Mouse (Mus musculus): ENCODE data around the gene 4930402K13Rik. TPM values are rescaled to one million over a fixed set of nuclear protein-coding genes. Genes with fewer than 3 reads are reported as not detected.
"Not testable (repeated sequence)": the region's sequence is repeated elsewhere in the genome, so short reads cannot be mapped to it uniquely, and the experiment has no call there.

The 4930402K13Rik gene
- not detected in 2 replicates for polyA plus RNA-seq (2015; fragmentation: Nextera tagmentation; extraction: Ambion mirVana)

GRCm38 (mm10) chrX:9104262-9104661 lies at the start of gene 4930402K13Rik:
Gene 4930402K13Rik (plus strand): TSS chrX:9104562.
- H3K9me3 ChIP-seq (ENCODE audit: control insufficient read depth), result no peaks in the 10 kb centered on the region
- ATAC-seq, result no peak
- no peak within 1 kb of the TSS for H3K4me3 ChIP-seq (ENCODE audit: low read depth, low read length)
- H3K4me1 ChIP-seq (replicated peaks; ENCODE audit: control insufficient read depth, insufficient read depth, low read length), result no peaks in the 10 kb centered on the region
- no peaks in the 10 kb centered on the region for H3K36me3 ChIP-seq (ENCODE audit: control insufficient read depth, insufficient read depth)
- 90% methylated on average over 6 of the region's 6 CpGs for WGBS
- H3K4me2 ChIP-seq (replicated peaks; ENCODE audit: low read depth), result no peak within 1 kb of the TSS
- no peak for TF ChIP-seq CTCF (IDR thresholded peaks at IDR 0.05; ENCODE audit: low read depth)
- no peak within 1 kb of the TSS for H3K27ac ChIP-seq (ENCODE audit: low read depth, low read length)
- no peaks in the 10 kb centered on the region for H3K27me3 ChIP-seq (replicated peaks; ENCODE audit: control insufficient read depth, insufficient read depth, low read length)
- no peak within 1 kb of the TSS for H3K9ac ChIP-seq (ENCODE audit: low read depth, low read length)

GRCm38 (mm10) chrX:9060952-9061351 lies 43.4 kb upstream of the 4930402K13Rik start:
- not testable (repeated sequence) for H3K27me3 ChIP-seq (replicated peaks; ENCODE audit: control insufficient read depth, insufficient read depth, low read length); ATAC-seq; H3K27ac ChIP-seq (ENCODE audit: low read depth, low read length); H3K4me3 ChIP-seq (ENCODE audit: low read depth, low read length); H3K9ac ChIP-seq (ENCODE audit: low read depth, low read length); H3K4me1 ChIP-seq (replicated peaks; ENCODE audit: control insufficient read depth, insufficient read depth, low read length); H3K9me3 ChIP-seq (ENCODE audit: control insufficient read depth); H3K4me2 ChIP-seq (replicated peaks; ENCODE audit: low read depth); H3K36me3 ChIP-seq (ENCODE audit: control insufficient read depth, insufficient read depth)
- WGBS, result 41% methylated on average over 6 of the region's 9 CpGs
- TF ChIP-seq CTCF (IDR thresholded peaks at IDR 0.05; ENCODE audit: low read depth), result peak; percentile 48

GRCm38 (mm10) chrX:9062101-9062500 lies 42.3 kb upstream of the 4930402K13Rik start:
- no peak overlapping the region for H3K4me3 ChIP-seq (ENCODE audit: low read depth, low read length)
- H3K27ac ChIP-seq (ENCODE audit: low read depth, low read length), result no peak overlapping the region
- H3K9me3 ChIP-seq (ENCODE audit: control insufficient read depth), result no peaks in the 10 kb centered on the region
- H3K36me3 ChIP-seq (ENCODE audit: control insufficient read depth, insufficient read depth), result no peaks in the 10 kb centered on the region
- WGBS, result 92% methylated on average over 4 of the region's 4 CpGs
- no peak for TF ChIP-seq CTCF (IDR thresholded peaks at IDR 0.05; ENCODE audit: low read depth)
- ATAC-seq, result no peak
- H3K4me2 ChIP-seq (replicated peaks; ENCODE audit: low read depth), result no peak overlapping the region
- no peaks in the 10 kb centered on the region for H3K4me1 ChIP-seq (replicated peaks; ENCODE audit: control insufficient read depth, insufficient read depth, low read length)
- no peaks in the 10 kb centered on the region for H3K27me3 ChIP-seq (replicated peaks; ENCODE audit: control insufficient read depth, insufficient read depth, low read length)
- H3K9ac ChIP-seq (ENCODE audit: low read depth, low read length), result no peak overlapping the region

- not testable (repeated sequence) for H3K27ac ChIP-seq (ENCODE audit: low read depth, low read length); H3K36me3 ChIP-seq (ENCODE audit: control insufficient read depth, insufficient read depth); ATAC-seq; H3K27me3 ChIP-seq (replicated peaks; ENCODE audit: control insufficient read depth, insufficient read depth, low read length); H3K9me3 ChIP-seq (ENCODE audit: control insufficient read depth); H3K4me2 ChIP-seq (replicated peaks; ENCODE audit: low read depth); H3K9ac ChIP-seq (ENCODE audit: low read depth, low read length); H3K4me1 ChIP-seq (replicated peaks; ENCODE audit: control insufficient read depth, insufficient read depth, low read length); H3K4me3 ChIP-seq (ENCODE audit: low read depth, low read length)
- 91% methylated on average over 11 of the region's 11 CpGs for WGBS
Observed at GRCm38 (mm10) chrX:9062715-9063114, 41.6 kb upstream of the 4930402K13Rik start, which contains the start of gene Fthl17f. Gene Fthl17f (plus strand): TSS chrX:9063015.

GRCm38 (mm10) chrX:9077699-9078098 lies 26.7 kb upstream of the 4930402K13Rik start:
- not testable (repeated sequence) for H3K4me2 ChIP-seq (replicated peaks; ENCODE audit: low read depth); H3K27me3 ChIP-seq (replicated peaks; ENCODE audit: control insufficient read depth, insufficient read depth, low read length); H3K27ac ChIP-seq (ENCODE audit: low read depth, low read length); ATAC-seq; H3K36me3 ChIP-seq (ENCODE audit: control insufficient read depth, insufficient read depth); H3K4me3 ChIP-seq (ENCODE audit: low read depth, low read length); H3K9ac ChIP-seq (ENCODE audit: low read depth, low read length); H3K9me3 ChIP-seq (ENCODE audit: control insufficient read depth); H3K4me1 ChIP-seq (replicated peaks; ENCODE audit: control insufficient read depth, insufficient read depth, low read length)
- WGBS, result 10% methylated on average over 7 of the region's 10 CpGs
- TF ChIP-seq CTCF (IDR thresholded peaks at IDR 0.05; ENCODE audit: low read depth), result peak; percentile 60

GRCm38 (mm10) chrX:9095066-9095465 lies 9.3 kb upstream of the 4930402K13Rik start:
- not testable (repeated sequence) for H3K4me2 ChIP-seq (replicated peaks; ENCODE audit: low read depth); H3K4me1 ChIP-seq (replicated peaks; ENCODE audit: control insufficient read depth, insufficient read depth, low read length); H3K36me3 ChIP-seq (ENCODE audit: control insufficient read depth, insufficient read depth); H3K27me3 ChIP-seq (replicated peaks; ENCODE audit: control insufficient read depth, insufficient read depth, low read length); ATAC-seq; H3K9ac ChIP-seq (ENCODE audit: low read depth, low read length); H3K4me3 ChIP-seq (ENCODE audit: low read depth, low read length); H3K27ac ChIP-seq (ENCODE audit: low read depth, low read length); H3K9me3 ChIP-seq (ENCODE audit: control insufficient read depth)

- WGBS, result 52% methylated on average over 2 of the region's 2 CpGs
- no peak overlapping the region for H3K27ac ChIP-seq (ENCODE audit: low read depth, low read length)
- ATAC-seq, result no peak
- H3K9ac ChIP-seq (ENCODE audit: low read depth, low read length), result no peak overlapping the region
- no peaks in the 10 kb centered on the region for H3K9me3 ChIP-seq (ENCODE audit: control insufficient read depth)
- no peaks in the 10 kb centered on the region for H3K27me3 ChIP-seq (replicated peaks; ENCODE audit: control insufficient read depth, insufficient read depth, low read length)
- no peaks in the 10 kb centered on the region for H3K4me1 ChIP-seq (replicated peaks; ENCODE audit: control insufficient read depth, insufficient read depth, low read length)
- no peak overlapping the region for H3K4me2 ChIP-seq (replicated peaks; ENCODE audit: low read depth)
- no peak overlapping the region for H3K4me3 ChIP-seq (ENCODE audit: low read depth, low read length)
- TF ChIP-seq CTCF (IDR thresholded peaks at IDR 0.05; ENCODE audit: low read depth), result no peak
- no peaks in the 10 kb centered on the region for H3K36me3 ChIP-seq (ENCODE audit: control insufficient read depth, insufficient read depth)
Observed at GRCm38 (mm10) chrX:9110381-9110780, 6.0 kb downstream of the 4930402K13Rik start.
